Mouse (Mus musculus) neural tube, embryonic 15.5 days (tissue): ENCODE data around the gene Sav1. TPM values are rescaled to one million over a fixed set of nuclear protein-coding genes. Genes with fewer than 3 reads are reported as not detected.

Experiments used
- ATAC-seq: fragments of 200-750 bp; cut with Nextera tagmentation; 2 replicates; pipeline ENCODE4 v1.8.0; 2017; ENCODE audit warnings: mild to moderate bottlenecking, moderate TSS enrichment, moderate library complexity; ENCODE audit not compliant: low FRiP score
- H3K27ac ChIP-seq: fragments of 300-500 bp; sonication (generic); replicated peaks from 2 replicates; pipeline ENCODE4 v1.5.1; 2015; ENCODE audit warnings: mild to moderate bottlenecking, inconsistent platforms
- H3K27me3 ChIP-seq: fragments of 300-500 bp; sonication (generic); replicated peaks from 2 replicates; pipeline ENCODE4 v1.6.1; 2015; ENCODE audit warnings: inconsistent platforms
- H3K36me3 ChIP-seq: fragments of 300-500 bp; sonication (generic); 2 replicates; pipeline ENCODE4 v1.6.1; 2015; ENCODE audit warnings: inconsistent platforms
- H3K4me1 ChIP-seq: fragments of 300-500 bp; sonication (generic); 2 replicates; pipeline ENCODE4 v1.6.1; 2015; ENCODE audit warnings: inconsistent platforms
- H3K4me2 ChIP-seq: fragments of 300-500 bp; sonication (generic); 2 replicates; pipeline ENCODE4 v1.6.1; 2015; ENCODE audit warnings: inconsistent platforms, mild to moderate bottlenecking, moderate library complexity
- H3K4me3 ChIP-seq: fragments of 300-500 bp; sonication (generic); replicated peaks from 2 replicates; pipeline ENCODE4 v1.5.1; 2015; ENCODE audit warnings: mild to moderate bottlenecking, inconsistent platforms
- H3K9ac ChIP-seq: fragments of 300-500 bp; sonication (generic); replicated peaks from 2 replicates; pipeline ENCODE4 v1.6.1; 2015; ENCODE audit warnings: mild to moderate bottlenecking, inconsistent platforms
- H3K9me3 ChIP-seq: fragments of 300-500 bp; sonication (generic); replicated peaks from 2 replicates; pipeline ENCODE4 v1.6.1; 2016; ENCODE audit warnings: inconsistent platforms
- WGBS: fragments of 180-500 bp; shearing (Covaris S2); methylation state at CpG from one replicate; pipeline ENCODE4 v1.1.7; 2015; ENCODE audit warnings: mixed read lengths; 5-methylcytosine and 5-hydroxymethylcytosine counted together
- polyA plus RNA-seq: library from polyadenylated mRNA; unstranded; fragments of >200 nt; fragmentation: Nextera tagmentation; extraction: Ambion mirVana; gene quantifications from 2 replicates; pipeline ENCODE4 v1.2.1, GENCODE M21; 2015

The Sav1 gene
- polyA plus RNA-seq, 1 experiment from 2014 or later, result 2.2 TPM

DNA sequence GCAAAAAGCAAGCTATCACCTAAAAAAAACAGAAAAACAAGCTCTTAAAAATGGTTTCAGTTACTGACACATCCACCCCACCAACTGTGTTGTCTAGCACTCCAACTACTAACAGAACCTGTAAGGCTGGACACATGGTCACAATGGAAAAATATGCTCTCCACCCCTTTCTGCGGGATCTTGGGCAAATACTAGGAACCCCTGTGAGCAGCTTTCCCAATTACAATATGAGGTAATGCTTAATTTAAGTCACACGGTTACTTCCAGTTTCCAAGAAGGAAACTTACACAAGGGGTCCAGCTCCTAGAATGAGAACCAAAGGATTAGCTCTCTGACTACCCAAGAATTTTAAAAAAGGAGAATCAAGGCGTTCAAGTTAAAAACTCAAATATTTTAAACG is 1.3 kb downstream of the Sav1 start:
- peaks cover 11% of the 10 kb centered on the region for H3K4me1 ChIP-seq
- H3K27ac ChIP-seq, result no peak overlapping the region
- H3K4me3 ChIP-seq, result peak overlapping the region; percentile 95
- no peaks in the 10 kb centered on the region for H3K27me3 ChIP-seq
- peak overlapping the region; percentile 80; the same call in 1 of the 2 replicates for H3K9ac ChIP-seq
- H3K4me2 ChIP-seq, result peak overlapping the region; percentile 74
- H3K9me3 ChIP-seq, result no peaks in the 10 kb centered on the region
- 45% methylated on average over 4 of the region's 4 CpGs for WGBS
- no peak for ATAC-seq
- H3K36me3 ChIP-seq, result peaks cover 19% of the 10 kb centered on the region

DNA sequence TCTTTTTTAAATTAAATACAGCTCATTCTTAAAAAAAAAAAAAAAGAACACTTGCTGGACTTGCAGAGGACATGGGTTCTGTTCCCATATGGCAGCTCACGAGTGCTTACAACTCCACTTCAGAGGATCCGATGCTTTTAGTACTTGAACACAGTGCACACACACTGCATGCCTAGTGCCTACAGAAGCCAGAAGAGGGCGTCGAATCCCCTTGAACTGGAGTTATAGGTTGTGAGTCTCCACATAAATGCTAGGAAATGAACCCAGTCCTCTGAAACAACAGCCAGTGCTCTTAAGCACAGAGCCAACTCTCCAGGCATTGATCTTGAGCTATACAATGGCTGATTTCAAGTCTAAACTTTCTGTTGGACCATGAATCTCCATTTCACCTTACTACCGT is 3.9 kb downstream of the Sav1 start:
- Histone ChIP-seq H3K27me3 (no peaks in the 10 kb centered on the region), H3K27ac (no peak overlapping the region), H3K9ac (no peak overlapping the region), H3K4me3 (no peak overlapping the region), H3K4me2 (no peak overlapping the region), H3K4me1 (peaks cover 16% of the 10 kb centered on the region), H3K9me3 (no peaks in the 10 kb centered on the region), H3K36me3 (peaks cover 23% of the 10 kb centered on the region)
- no peak for ATAC-seq
- WGBS, result 75% methylated on average over 5 of the region's 5 CpGs

- H3K9ac ChIP-seq, result no peak overlapping the region
- no peak overlapping the region for H3K4me3 ChIP-seq
- no peaks in the 10 kb centered on the region for H3K9me3 ChIP-seq
- WGBS, result 41% methylated on average over 9 of the region's 9 CpGs
- no peak overlapping the region for H3K4me2 ChIP-seq
- peaks cover 17% of the 10 kb centered on the region; the same call in 1 of the 2 replicates for H3K4me1 ChIP-seq
- peaks cover 14% of the 10 kb centered on the region for H3K36me3 ChIP-seq
- no peak overlapping the region for H3K27ac ChIP-seq
- ATAC-seq, result no peak
- H3K27me3 ChIP-seq, result no peaks in the 10 kb centered on the region
Observed at GRCm38 (mm10) chr12:69977376-69977998, 9.3 kb downstream of the Sav1 start.

DNA sequence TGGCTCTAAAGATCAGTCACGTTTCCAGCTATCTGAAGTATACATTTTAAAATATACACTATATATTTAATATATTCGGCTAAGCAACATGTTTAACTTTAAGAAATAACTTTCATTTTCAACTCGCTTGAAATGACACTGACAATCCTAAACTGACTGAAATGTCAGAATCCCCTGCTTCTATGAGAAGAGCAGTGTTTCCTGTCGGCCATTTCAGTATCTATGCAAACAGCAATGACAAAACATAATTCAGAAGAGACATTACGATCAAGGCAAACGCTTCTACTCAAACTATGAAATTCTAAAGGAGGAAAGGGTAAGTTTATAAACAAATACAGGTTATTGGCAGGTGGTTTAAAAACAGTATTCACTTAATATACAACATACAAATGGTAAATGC is 10.1 kb downstream of the Sav1 start:
- no peak for ATAC-seq
- H3K9me3 ChIP-seq, result no peaks in the 10 kb centered on the region
- no peak overlapping the region for H3K4me2 ChIP-seq
- H3K9ac ChIP-seq, result no peak overlapping the region
- WGBS, result 87% methylated on average over 6 of the region's 6 CpGs
- no peak overlapping the region for H3K27ac ChIP-seq
- no peak overlapping the region for H3K4me3 ChIP-seq
- H3K36me3 ChIP-seq, result peaks cover 10% of the 10 kb centered on the region
- H3K27me3 ChIP-seq, result no peaks in the 10 kb centered on the region
- peaks cover 17% of the 10 kb centered on the region; the same call in 1 of the 2 replicates for H3K4me1 ChIP-seq

DNA sequence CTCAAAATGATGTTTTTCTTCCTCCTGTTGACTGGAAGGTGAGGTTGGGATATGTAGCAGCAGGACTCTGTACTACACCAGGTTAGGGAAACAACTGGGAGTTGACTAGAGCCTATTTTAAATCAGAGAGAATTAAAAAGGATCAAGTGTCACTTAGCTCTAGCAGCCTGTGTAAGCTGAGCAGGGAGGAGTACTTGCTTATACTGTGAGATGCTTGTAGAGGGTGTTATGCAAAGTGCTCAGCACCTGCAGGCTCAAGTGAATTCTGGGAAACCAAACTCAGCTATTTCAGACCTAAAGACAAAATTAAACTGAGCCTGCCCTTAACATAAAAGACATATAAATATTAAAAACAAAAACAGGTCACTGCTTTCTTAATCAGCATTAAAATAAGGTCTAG is 13.1 kb downstream of the Sav1 start:
- Histone ChIP-seq H3K9ac (no peak overlapping the region), H3K27me3 (no peaks in the 10 kb centered on the region), H3K9me3 (no peaks in the 10 kb centered on the region), H3K4me3 (no peak overlapping the region), H3K4me2 (no peak overlapping the region), H3K27ac (no peak overlapping the region), H3K36me3 (peaks cover 23% of the 10 kb centered on the region; the same call in 1 of the 2 replicates), H3K4me1 (peaks cover 12% of the 10 kb centered on the region; the same call in 1 of the 2 replicates)
- no peak for ATAC-seq

- no peak overlapping the region for H3K4me3 ChIP-seq
- H3K4me1 ChIP-seq, result no peaks in the 10 kb centered on the region
- no peak overlapping the region for H3K9ac ChIP-seq
- peaks cover 57% of the 10 kb centered on the region for H3K36me3 ChIP-seq
- 80% methylated on average over 5 of the region's 5 CpGs for WGBS
- no peak for ATAC-seq
- H3K27ac ChIP-seq, result no peak overlapping the region
- no peaks in the 10 kb centered on the region for H3K9me3 ChIP-seq
- no peak overlapping the region for H3K4me2 ChIP-seq
- H3K27me3 ChIP-seq, result no peaks in the 10 kb centered on the region
Observed at GRCm38 (mm10) chr12:69968154-69968553, 18.6 kb downstream of the Sav1 start.

DNA sequence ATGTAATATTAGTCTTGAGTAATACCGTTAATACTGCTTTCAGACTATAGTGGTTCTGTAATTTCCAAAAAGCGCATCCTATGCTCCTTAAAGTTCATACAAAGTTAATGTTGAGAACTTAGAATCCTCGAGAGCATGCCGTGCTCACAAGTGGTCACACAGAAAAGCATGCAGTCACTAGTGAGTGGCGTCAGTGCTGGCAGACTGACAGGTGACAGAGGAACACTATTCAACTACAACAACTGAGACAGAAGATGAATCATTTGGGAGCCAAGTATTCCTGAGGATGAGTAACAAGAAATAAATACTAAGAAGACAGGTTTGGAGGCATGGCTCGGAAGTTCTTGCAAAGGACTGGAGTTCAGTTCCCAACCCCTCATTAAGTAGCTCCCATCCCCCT is 19.7 kb downstream of the Sav1 start:
- no peak overlapping the region for H3K27ac ChIP-seq
- peaks cover 63% of the 10 kb centered on the region for H3K36me3 ChIP-seq
- H3K9me3 ChIP-seq, result no peaks in the 10 kb centered on the region
- H3K4me1 ChIP-seq, result no peaks in the 10 kb centered on the region
- H3K4me2 ChIP-seq, result no peak overlapping the region
- H3K9ac ChIP-seq, result no peak overlapping the region
- no peaks in the 10 kb centered on the region for H3K27me3 ChIP-seq
- no peak overlapping the region for H3K4me3 ChIP-seq
- ATAC-seq, result no peak
- 91% methylated on average over 6 of the region's 6 CpGs for WGBS

GRCm38 (mm10) chr12:69966071-69966470 is 20.7 kb downstream of the Sav1 start:
- 90% methylated on average over 5 of the region's 5 CpGs for WGBS

GRCm38 (mm10) chr12:69965644-69966043 is 21.2 kb downstream of the Sav1 start:
- peaks cover 74% of the 10 kb centered on the region for H3K36me3 ChIP-seq
- no peak overlapping the region for H3K4me3 ChIP-seq
- no peak for ATAC-seq
- no peaks in the 10 kb centered on the region for H3K27me3 ChIP-seq
- no peak overlapping the region for H3K27ac ChIP-seq
- H3K4me1 ChIP-seq, result no peaks in the 10 kb centered on the region
- no peak overlapping the region for H3K4me2 ChIP-seq
- no peak overlapping the region for H3K9ac ChIP-seq
- no peaks in the 10 kb centered on the region for H3K9me3 ChIP-seq
- 88% methylated on average over 3 of the region's 3 CpGs for WGBS

More at GRCm38 (mm10) chr12:69966071-69966470, 20.7 kb downstream of the Sav1 start:
- no peak overlapping the region for H3K27ac ChIP-seq
- peaks cover 73% of the 10 kb centered on the region for H3K36me3 ChIP-seq
- H3K27me3 ChIP-seq, result no peaks in the 10 kb centered on the region
- H3K9ac ChIP-seq, result no peak overlapping the region
- H3K9me3 ChIP-seq, result no peaks in the 10 kb centered on the region
- no peak overlapping the region for H3K4me2 ChIP-seq
- H3K4me3 ChIP-seq, result no peak overlapping the region
- ATAC-seq, result no peak
- no peaks in the 10 kb centered on the region for H3K4me1 ChIP-seq

- H3K27ac ChIP-seq, result no peak overlapping the region
- no peak for ATAC-seq
- H3K27me3 ChIP-seq, result no peaks in the 10 kb centered on the region
- no peaks in the 10 kb centered on the region for H3K9me3 ChIP-seq
- H3K36me3 ChIP-seq, result peaks cover 73% of the 10 kb centered on the region
- H3K9ac ChIP-seq, result no peak overlapping the region
- WGBS, result 94% methylated on average over 6 of the region's 6 CpGs
- H3K4me1 ChIP-seq, result no peaks in the 10 kb centered on the region
- no peak overlapping the region for H3K4me3 ChIP-seq
- H3K4me2 ChIP-seq, result no peak overlapping the region
Observed at GRCm38 (mm10) chr12:69963141-69963540, 23.7 kb downstream of the Sav1 start.

DNA sequence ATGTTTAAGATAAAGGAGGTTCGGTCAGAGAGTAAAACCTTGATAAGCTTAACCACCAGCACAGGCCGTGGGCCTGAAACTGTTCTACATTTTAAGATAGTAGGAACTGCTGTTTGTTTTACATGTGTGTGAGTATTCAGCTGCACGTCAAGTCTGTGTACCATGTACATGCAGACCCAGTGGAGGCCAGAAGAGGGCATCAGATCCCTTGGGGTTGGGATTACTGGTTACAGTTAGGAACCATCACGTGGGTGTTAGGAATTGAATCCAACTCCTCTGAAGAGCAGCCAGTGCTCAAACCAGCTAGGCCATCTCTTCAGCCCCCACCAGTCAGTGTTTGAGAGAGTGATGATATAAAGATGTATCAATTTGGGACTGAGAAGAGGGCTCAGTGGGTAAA is 24.3 kb downstream of the Sav1 start:
- no peaks in the 10 kb centered on the region for H3K27me3 ChIP-seq
- ATAC-seq, result no peak
- WGBS, result 63% methylated on average over 4 of the region's 4 CpGs
- H3K4me2 ChIP-seq, result no peak overlapping the region
- H3K36me3 ChIP-seq, result peaks cover 70% of the 10 kb centered on the region
- H3K9me3 ChIP-seq, result no peaks in the 10 kb centered on the region
- H3K4me1 ChIP-seq, result no peaks in the 10 kb centered on the region
- H3K9ac ChIP-seq, result no peak overlapping the region
- no peak overlapping the region for H3K27ac ChIP-seq
- no peak overlapping the region for H3K4me3 ChIP-seq

- WGBS, result 96% methylated on average over 2 of the region's 2 CpGs
- Histone ChIP-seq H3K27ac (no peak overlapping the region), H3K4me2 (no peak overlapping the region), H3K9ac (no peak overlapping the region), H3K9me3 (no peaks in the 10 kb centered on the region), H3K36me3 (peaks cover 68% of the 10 kb centered on the region), H3K27me3 (no peaks in the 10 kb centered on the region), H3K4me1 (no peaks in the 10 kb centered on the region), H3K4me3 (no peak overlapping the region)
- ATAC-seq, result no peak
Observed at GRCm38 (mm10) chr12:69957378-69957777, 29.4 kb downstream of the Sav1 start.
